Mouse (Mus musculus): ENCODE results near the gene Slc36a1.

Slc36a1 gene

DNA sequence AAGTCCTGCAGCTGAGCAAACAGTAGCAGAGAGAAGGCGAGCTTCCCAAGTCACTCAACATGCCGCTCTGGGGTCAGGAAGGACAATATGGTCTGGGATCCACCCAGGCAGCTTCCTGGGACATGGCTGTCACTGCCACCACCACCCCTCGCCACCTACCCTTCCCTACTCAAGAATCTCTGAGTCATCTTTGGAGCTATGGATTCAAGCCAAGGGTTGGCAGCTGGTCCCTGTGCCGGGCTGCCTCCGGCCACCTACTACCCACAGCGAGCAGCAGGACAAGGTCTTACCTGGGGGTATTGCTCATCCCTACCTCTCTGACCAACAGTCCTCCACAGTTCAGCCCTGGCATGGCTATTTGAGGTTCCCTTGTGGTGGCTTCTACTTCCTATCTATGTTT lies 70.6 kb downstream of the Slc36a1 start:
- no peak for DNase-seq (ENCODE audit: low spot score)
